Mouse (Mus musculus) liver, postnatal 0 days (tissue): ENCODE results near the gene Radil.

Experiments
- CTCF ChIP-seq: sonication (generic); IDR thresholded peaks from 2 replicates; pipeline ENCODE4 v1.5.1; 2016; ENCODE audit warnings: antibody characterized with exemption, low read depth
- EP300 ChIP-seq: IDR thresholded peaks from 2 replicates; pipeline ENCODE4 v1.6.1; 2016; ENCODE audit warnings: antibody characterized with exemption, low read depth, mild to moderate bottlenecking

GRCm38 (mm10) chr5:142483581-142483980, 67.3 kb downstream of the Radil start:
- no peak for TF ChIP-seq CTCF
- no peak for TF ChIP-seq EP300
